Mouse (Mus musculus) lung, embryonic 14.5 days (tissue): ENCODE measurements at regions not wholly inside any gene's neighbourhood (a gene's known extent, or its start where the extent isn't known, plus 50 kb on each side); places are given as distances from the start of the nearest gene placed in this dataset.
"Not testable (repeated sequence)": the region's sequence is repeated elsewhere in the genome, so short reads cannot be mapped to it uniquely, and the experiment has no call there.

Source experiments
- ATAC-seq: fragments of 200-750 bp; cut with Nextera tagmentation; 2 replicates; pipeline ENCODE4 v1.8.0; 2017; ENCODE audit warnings: mild to moderate bottlenecking, moderate TSS enrichment, moderate library complexity; ENCODE audit not compliant: insufficient read depth
- DNase-seq: peaks from one replicate; pipeline ENCODE4 v3.0.0-alpha.2; 2015
- H3K27ac ChIP-seq: fragments of 300-500 bp; sonication (generic); 2 replicates; pipeline ENCODE4 v1.5.1; 2014; ENCODE audit warnings: low read depth, mild to moderate bottlenecking, moderate library complexity
- H3K27me3 ChIP-seq: fragments of 300-500 bp; sonication (generic); 2 replicates; pipeline ENCODE4 v1.6.1; 2014; ENCODE audit warnings: low read length, control low read depth; ENCODE audit not compliant: insufficient read depth
- H3K36me3 ChIP-seq: fragments of 300-500 bp; sonication (generic); 2 replicates; pipeline ENCODE4 v1.6.1; 2014; ENCODE audit warnings: control low read depth; ENCODE audit not compliant: insufficient read depth
- H3K4me1 ChIP-seq: fragments of 300-500 bp; sonication (generic); 2 replicates; pipeline ENCODE4 v1.6.1; 2014; ENCODE audit warnings: antibody characterized with exemption, control low read depth; ENCODE audit not compliant: insufficient read depth
- H3K4me2 ChIP-seq: fragments of 300-500 bp; sonication (generic); 2 replicates; pipeline ENCODE4 v1.6.1; 2014; ENCODE audit warnings: mild to moderate bottlenecking
- H3K4me3 ChIP-seq: fragments of 300-500 bp; sonication (generic); 2 replicates; pipeline ENCODE4 v1.5.1; 2014; ENCODE audit warnings: low read depth, low read length
- H3K9ac ChIP-seq: fragments of 300-500 bp; sonication (generic); 2 replicates; pipeline ENCODE4 v1.6.1; 2014
- H3K9me3 ChIP-seq: fragments of 300-500 bp; sonication (generic); 2 replicates; pipeline ENCODE4 v1.6.1; 2016; ENCODE audit warnings: low read depth, low read length, control low read depth
- CTCF ChIP-seq: IDR thresholded peaks from 2 replicates; pipeline ENCODE4 v1.5.1; 2016; ENCODE audit warnings: antibody characterized with exemption, low read depth
- WGBS: fragments of 180-500 bp; shearing (Covaris S2); extraction: QIAGEN DNeasy Blood & Tissue Kit; methylation state at CpG from one replicate; pipeline ENCODE4 v1.1.7; 2014; 5-methylcytosine and 5-hydroxymethylcytosine counted together

DNA sequence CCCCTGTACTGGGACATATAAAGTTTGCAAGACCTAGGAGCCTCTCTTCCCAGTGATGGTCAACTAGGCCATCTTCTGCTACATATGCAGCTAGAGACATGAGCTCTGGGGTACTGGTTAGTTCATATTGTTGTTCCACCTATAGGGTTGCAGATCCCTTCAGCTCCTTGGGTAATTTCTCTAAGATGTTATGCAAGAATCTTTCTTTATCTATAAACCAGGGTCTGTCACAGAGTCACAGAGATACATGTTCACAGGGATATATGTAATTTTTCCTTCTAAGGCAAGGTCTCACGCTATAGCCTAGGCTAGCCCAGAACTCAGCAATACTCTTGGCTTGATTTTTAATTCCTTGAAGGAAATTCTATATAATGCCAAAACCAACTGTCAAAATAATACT lies 56.9 kb downstream of the Zfp36l1 start:
- H3K4me2 ChIP-seq, H3K36me3 ChIP-seq, H3K27me3 ChIP-seq, H3K27ac ChIP-seq, H3K4me3 ChIP-seq, DNase-seq, H3K9ac ChIP-seq, ATAC-seq, H3K9me3 ChIP-seq: not testable (repeated sequence)
- H3K4me1 ChIP-seq, result peaks cover 12% of the 10 kb centered on the region
- 95% methylated on average over 1 of the region's 1 CpGs for WGBS

- Histone ChIP-seq H3K4me2 (no peak overlapping the region), H3K27me3 (no peaks in the 10 kb centered on the region), H3K36me3 (no peaks in the 10 kb centered on the region), H3K27ac (no peak overlapping the region), H3K9me3 (no peaks in the 10 kb centered on the region), H3K4me3 (no peak overlapping the region), H3K9ac (no peak overlapping the region), H3K4me1 (peaks cover 11% of the 10 kb centered on the region)
- ATAC-seq (no peak), DNase-seq (no peak)
- 62% methylated on average over 2 of the region's 2 CpGs for WGBS
- TF ChIP-seq CTCF, result no peak
Measured at GRCm38 (mm10) chr12:80055394-80055793, 57.4 kb downstream of the Zfp36l1 start.

GRCm38 (mm10) chr12:80054655-80055037 lies 58.2 kb downstream of the Zfp36l1 start:
- H3K9ac ChIP-seq, result no peak overlapping the region
- no peak overlapping the region for H3K4me3 ChIP-seq
- no peaks in the 10 kb centered on the region for H3K27me3 ChIP-seq
- TF ChIP-seq CTCF, result no peak
- no peaks in the 10 kb centered on the region for H3K36me3 ChIP-seq
- no peaks in the 10 kb centered on the region for H3K9me3 ChIP-seq
- DNase-seq, result no peak
- peaks cover 3% of the 10 kb centered on the region; the same call in 1 of the 2 replicates for H3K4me1 ChIP-seq
- H3K4me2 ChIP-seq, result no peak overlapping the region
- 71% methylated on average over 3 of the region's 3 CpGs for WGBS
- no peak for ATAC-seq
- H3K27ac ChIP-seq, result no peak overlapping the region

DNA sequence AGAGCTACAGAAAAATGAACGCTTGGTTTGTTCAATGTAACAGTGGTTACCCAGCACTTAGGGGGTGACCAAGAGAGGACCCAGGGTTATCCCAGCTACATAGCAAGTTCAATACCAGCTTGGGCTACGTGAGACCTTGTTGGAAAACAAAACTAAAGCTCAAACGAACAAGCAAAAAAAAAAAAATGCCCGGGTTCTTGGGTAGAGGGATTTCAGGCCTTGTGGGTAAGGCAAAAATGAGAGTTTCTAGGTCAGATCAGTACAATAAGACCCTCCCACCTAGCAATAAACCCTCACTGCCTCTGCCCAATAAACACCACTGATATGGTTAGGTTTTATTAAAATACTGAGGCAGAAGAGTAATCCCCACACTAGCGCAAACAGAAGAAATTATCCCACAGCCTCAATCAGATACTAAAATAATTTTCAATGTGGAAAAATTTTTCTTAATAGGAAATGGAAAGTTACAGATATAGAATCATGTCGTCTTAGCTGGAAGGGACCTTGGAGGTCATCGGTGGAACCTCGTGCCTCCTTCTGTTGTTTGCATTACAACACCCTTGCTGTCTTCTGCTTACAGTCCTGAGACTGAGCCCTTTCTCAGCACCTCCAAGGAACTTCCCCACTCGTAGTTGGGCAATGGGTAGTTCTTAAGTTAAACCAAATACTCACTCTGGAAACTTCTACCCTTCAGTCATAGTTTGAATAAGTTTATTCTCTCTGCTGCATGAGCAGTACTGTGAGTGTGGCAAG lies 58.7 kb downstream of the Zfp36l1 start:
- Histone ChIP-seq H3K4me3 (no peak overlapping the region), H3K4me1 (no peaks in the 10 kb centered on the region), H3K9ac (no peak overlapping the region), H3K9me3 (no peaks in the 10 kb centered on the region), H3K4me2 (no peak overlapping the region), H3K27me3 (no peaks in the 10 kb centered on the region), H3K27ac (no peak overlapping the region), H3K36me3 (no peaks in the 10 kb centered on the region)
- no peak for ATAC-seq
- no peak for TF ChIP-seq CTCF
- no peak for DNase-seq
- WGBS, result 74% methylated on average over 9 of the region's 9 CpGs

DNA sequence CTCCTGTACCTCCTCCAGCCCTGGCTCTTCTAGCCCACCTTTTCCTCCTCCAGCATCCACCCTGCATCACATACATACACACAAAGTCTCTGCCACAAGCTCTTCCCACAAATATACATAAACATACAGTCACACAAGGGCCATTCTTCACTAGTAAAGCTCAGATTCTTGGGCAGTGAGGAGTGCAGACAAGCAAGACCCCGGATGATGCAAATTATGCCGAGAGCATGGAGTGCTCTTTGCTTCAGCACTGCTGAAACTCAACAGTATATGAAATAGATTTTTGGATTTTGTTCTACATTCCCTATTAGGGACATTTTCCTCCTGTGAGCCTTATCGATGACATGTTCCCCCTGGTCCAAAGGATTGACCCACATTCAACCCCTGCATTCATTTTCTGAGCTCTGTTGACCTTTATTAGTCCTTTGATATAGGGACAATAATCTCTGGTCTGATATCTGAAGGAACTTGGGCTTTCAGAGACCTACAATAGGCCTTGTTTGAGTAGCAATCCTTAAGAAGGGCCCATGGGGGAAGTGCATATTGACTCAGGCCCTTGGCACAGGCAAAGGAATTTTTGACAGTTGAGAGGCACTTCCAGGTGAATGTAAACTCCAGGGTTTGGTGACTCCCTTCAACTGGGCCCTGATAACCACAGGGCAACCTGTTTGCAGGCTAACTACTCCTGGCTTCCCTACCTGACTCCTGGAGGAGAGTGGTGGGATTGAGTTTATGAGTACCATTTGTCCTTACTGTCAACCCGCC lies 64.4 kb downstream of the Zfp36l1 start:
- Histone ChIP-seq H3K9me3 (no peaks in the 10 kb centered on the region), H3K4me1 (peaks cover 8% of the 10 kb centered on the region), H3K9ac (no peak overlapping the region), H3K27ac (peak overlapping the region; percentile 80), H3K4me3 (no peak overlapping the region), H3K4me2 (no peak overlapping the region), H3K36me3 (no peaks in the 10 kb centered on the region), H3K27me3 (no peaks in the 10 kb centered on the region)
- peak; percentile 81 for ATAC-seq
- peak; percentile 76 for DNase-seq
- TF ChIP-seq CTCF, result peak; percentile 33
- WGBS, result 54% methylated on average over 4 of the region's 4 CpGs

GRCm38 (mm10) chr12:80046625-80047303 lies 66.0 kb downstream of the Zfp36l1 start:
- Histone ChIP-seq H3K4me2 (no peak overlapping the region), H3K36me3 (no peaks in the 10 kb centered on the region), H3K4me3 (no peak overlapping the region), H3K27me3 (no peaks in the 10 kb centered on the region), H3K27ac (peak overlapping the region; percentile 60), H3K4me1 (peaks cover 8% of the 10 kb centered on the region), H3K9ac (no peak overlapping the region), H3K9me3 (no peaks in the 10 kb centered on the region)
- WGBS, result 63% methylated on average over 6 of the region's 6 CpGs
- TF ChIP-seq CTCF, result no peak
- ATAC-seq (no peak), DNase-seq (peak; percentile 40)
